Mouse (Mus musculus) bone marrow macrophage, adult 2 months (primary cell): ENCODE measurements around the gene Zfp652.

Experiments
- CTCF ChIP-seq: IDR thresholded peaks from 2 replicates; pipeline ENCODE4 v1.5.1; 2012; ENCODE audit warnings: low read depth, mild to moderate bottlenecking, low read length, moderate library complexity
- POLR2A ChIP-seq: IDR thresholded peaks from 2 replicates; pipeline ENCODE4 v1.6.1; 2012; ENCODE audit warnings: mild to moderate bottlenecking, low read depth, low read length, borderline replicate concordance

DNA sequence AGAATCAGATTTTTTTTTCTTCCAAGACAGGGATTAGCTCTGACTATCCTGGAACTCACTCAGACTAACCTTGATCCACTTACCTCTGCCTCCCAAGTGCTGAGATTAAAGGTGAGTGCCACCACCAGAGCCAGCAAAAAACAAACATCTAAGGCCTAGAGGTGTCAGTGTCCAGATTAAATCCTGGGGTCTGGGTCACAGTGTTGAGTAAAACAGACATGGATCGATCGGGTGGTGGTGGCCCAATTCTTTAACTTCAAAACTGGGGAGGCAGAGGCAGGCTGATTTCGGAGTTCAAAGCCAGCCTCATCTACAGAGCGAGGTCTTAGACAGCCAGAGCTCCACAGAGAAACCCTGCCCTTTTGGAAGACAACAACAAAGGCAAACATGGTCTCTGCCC lies 110.0 kb downstream of the Zfp652 start:
- TF ChIP-seq CTCF (no peak), POLR2A (no peak)
